Mouse (Mus musculus) heart, postnatal 14 days (tissue): Measurements from ENCODE around the gene Rapgef1. TPM values are rescaled to one million over a fixed set of nuclear protein-coding genes. Genes with fewer than 3 reads are reported as not detected.

Experiments
- DNase-seq, 2 experiments: peaks; one replicate each; pipeline ENCODE4 v3.0.0; 2021 to 2022
- intact Hi-C: fragments of 180-260 bp; cut with DNase I; formaldehyde crosslinking; loops from one replicate; pipeline ENCODE4 v1.15.1; 2025
- total RNA-seq, 2 experiments: library from RNA; stranded (reverse); gene quantifications; 2 replicates each; pipeline ENCODE4 v1.2.3; 2021

The Rapgef1 gene
- total RNA-seq, 2 experiments from 2014 or later, result 89.6 to 91.6 TPM

- DNase-seq, result no peak
- intact Hi-C loops, result no loop called here
These were observed 110.0 kb downstream of the Rapgef1 start for GRCm38 (mm10) chr2:29729500-29729899.

- intact Hi-C loops, result loop anchor here (5.0 kb wide), 1 partner anchor 114 kb away; the partner anchor contains the start of gene Rapgef1
- DNase-seq, result peak; percentile 45 to 63
These were observed 112.0 kb downstream of the Rapgef1 start for GRCm38 (mm10) chr2:29731545-29731944.

- intact Hi-C loops, result loop anchor here (5.0 kb wide), 1 partner anchor 115 kb away; the partner anchor contains the start of gene Rapgef1
These were observed 113.0 kb downstream of the Rapgef1 start for GRCm38 (mm10) chr2:29732559-29732958.

GRCm38 (mm10) chr2:29733348-29733747 lies 113.8 kb downstream of the Rapgef1 start:
- no peak for DNase-seq
- intact Hi-C loops, result loop anchor here (5.0 kb wide), 1 partner anchor 116 kb away; the partner anchor contains the start of gene Rapgef1

More at GRCm38 (mm10) chr2:29732559-29732958, 113.0 kb downstream of the Rapgef1 start:
- no peak for DNase-seq

- DNase-seq, result no peak
- intact Hi-C loops, result no loop called here
These were observed 116.2 kb downstream of the Rapgef1 start for GRCm38 (mm10) chr2:29735708-29736107.

GRCm38 (mm10) chr2:29737209-29737925 lies 117.8 kb downstream of the Rapgef1 start:
- intact Hi-C loops, result no loop called here
- no peak for DNase-seq

GRCm38 (mm10) chr2:29738799-29739198 lies 119.3 kb downstream of the Rapgef1 start:
- intact Hi-C loops, result no loop called here
- no peak for DNase-seq

- no peak for DNase-seq
- intact Hi-C loops, result no loop called here
These were observed 119.8 kb downstream of the Rapgef1 start for GRCm38 (mm10) chr2:29739368-29739767.

- intact Hi-C loops, result no loop called here
- no peak for DNase-seq
These were observed 121.7 kb downstream of the Rapgef1 start for GRCm38 (mm10) chr2:29741207-29741606.

- intact Hi-C loops, result no loop called here
- no peak for DNase-seq
These were observed 124.7 kb downstream of the Rapgef1 start for GRCm38 (mm10) chr2:29744256-29744655.

GRCm38 (mm10) chr2:29747188-29747782 lies 127.8 kb downstream of the Rapgef1 start:
- DNase-seq, result no peak
- intact Hi-C loops, result no loop called here

- intact Hi-C loops, result no loop called here
- DNase-seq, result no peak
These were observed 128.3 kb downstream of the Rapgef1 start for GRCm38 (mm10) chr2:29747852-29748251.

- intact Hi-C loops, result no loop called here
- no peak for DNase-seq
These were observed 129.0 kb downstream of the Rapgef1 start for GRCm38 (mm10) chr2:29748499-29748898.

- DNase-seq, result no peak
- intact Hi-C loops, result no loop called here
These were observed 132.0 kb downstream of the Rapgef1 start, which contains the start of gene Gm13420 for GRCm38 (mm10) chr2:29751497-29751896. TSS of gene Gm13420 (minus strand) at chr2:29751685.

GRCm38 (mm10) chr2:29752397-29752796 lies 132.9 kb downstream of the Rapgef1 start:
- no peak for DNase-seq
- intact Hi-C loops, result no loop called here

- intact Hi-C loops, result no loop called here
- DNase-seq, result no peak
These were observed 136.2 kb downstream of the Rapgef1 start for GRCm38 (mm10) chr2:29755693-29756092.

- intact Hi-C loops, result loop anchor here (5.0 kb wide), 1 partner anchor 92 kb away; no protein-coding TSS in a partner anchor
- DNase-seq, result peak; percentile 66 to 73
These were observed 145.3 kb downstream of the Rapgef1 start for GRCm38 (mm10) chr2:29764831-29765230.

- no peak for DNase-seq
- intact Hi-C loops, result loop anchor here (2.0 to 5.0 kb wide), 2 partner anchors 49 to 89 kb away; no protein-coding TSS in a partner anchor
These were observed 148.6 kb downstream of the Rapgef1 start for GRCm38 (mm10) chr2:29767976-29768709.

GRCm38 (mm10) chr2:29768901-29769300 lies 149.4 kb downstream of the Rapgef1 start:
- intact Hi-C loops, result loop anchor here (5.0 kb wide), 1 partner anchor 88 kb away; no protein-coding TSS in a partner anchor

GRCm38 (mm10) chr2:29770162-29770561 lies 150.6 kb downstream of the Rapgef1 start:
- no peak for DNase-seq
- intact Hi-C loops, result no loop called here

More at GRCm38 (mm10) chr2:29768901-29769300, 149.4 kb downstream of the Rapgef1 start:
- no peak for DNase-seq
